Mouse (Mus musculus) olfactory bulb, adult 2 months (tissue): ENCODE data around the gene Pacs2.

Source experiments
- CTCF ChIP-seq: fragments of 200-500 bp; IDR thresholded peaks from 2 replicates; pipeline ENCODE4 v1.5.1; 2012; ENCODE audit warnings: low read depth, mild to moderate bottlenecking, low read length, moderate library complexity; ENCODE audit not compliant: insufficient read depth
- POLR2A ChIP-seq: fragments of 200-500 bp; IDR thresholded peaks from 2 replicates; pipeline ENCODE4 v1.6.1; 2012; ENCODE audit warnings: mild to moderate bottlenecking, low read depth, low read length, moderate library complexity; ENCODE audit not compliant: insufficient read depth

DNA sequence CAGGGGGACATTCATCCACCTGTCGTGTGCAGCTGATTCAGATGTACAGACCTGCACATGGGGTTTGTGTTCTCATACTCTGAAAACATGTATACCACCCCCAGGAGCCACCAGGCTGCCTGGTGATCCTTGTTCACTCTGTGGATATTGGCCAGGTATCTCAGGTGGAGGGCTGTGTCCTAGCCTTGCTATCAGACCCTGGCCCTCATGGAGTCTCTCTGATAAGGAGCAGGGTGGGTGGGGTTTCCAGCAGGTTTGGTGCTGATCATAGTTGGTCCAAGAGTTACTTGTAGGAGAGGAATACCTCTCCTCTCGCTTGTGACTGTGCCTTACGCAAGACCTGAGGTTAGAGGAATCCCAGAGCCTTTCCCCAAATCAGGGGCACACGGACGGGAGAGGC, 45.9 kb downstream of the Pacs2 start:
- TF ChIP-seq POLR2A = no peak
- no peak for TF ChIP-seq CTCF
